Mouse (Mus musculus): ENCODE results near the gene Gm10337.

- no peak for TF ChIP-seq ZNF384 (IDR thresholded peaks at IDR 0.05; ENCODE audit: low read depth, low read length)
- TF ChIP-seq CTCF (conservative IDR thresholded peaks at IDR 0.05 in 1 of 2, IDR thresholded peaks at IDR 0.05 in 1 of 2; ENCODE audit: low read depth in 2 of 2, low read length in 2 of 2) = no peak
- TF ChIP-seq CHD1 (IDR thresholded peaks at IDR 0.05; ENCODE audit: low read depth, low read length) = no peak
- peak; percentile 33; the same call in 1 of the 2 replicates for TF ChIP-seq POLR2A (IDR thresholded peaks at IDR 0.05; ENCODE audit: low read depth, low read length)
- TF ChIP-seq MAZ (IDR thresholded peaks at IDR 0.05; ENCODE audit: low read depth, low read length) = no peak
- no peak for TF ChIP-seq MAX (IDR thresholded peaks at IDR 0.05; ENCODE audit: low read length)
- no peak for TF ChIP-seq UBTF (IDR thresholded peaks at IDR 0.05; ENCODE audit: low read depth, low read length)
- TF ChIP-seq RAD21 (IDR thresholded peaks at IDR 0.05; ENCODE audit: low read depth, low read length) = no peak
Measured at GRCm38 (mm10) chr15:102505073-102505769, 1.7 kb downstream of the Gm10337 start.

Measured in CH12.LX (cell line).